Mouse (Mus musculus) hindbrain, embryonic 11.5 days (tissue): ENCODE results near the gene Ngfr. TPM values are rescaled to one million over a fixed set of nuclear protein-coding genes. Genes with fewer than 3 reads are reported as not detected.

Experiments
- ATAC-seq: fragments of 200-750 bp; cut with Nextera tagmentation; 2 replicates; pipeline ENCODE4 v1.8.0; 2017; ENCODE audit warnings: mild to moderate bottlenecking, moderate TSS enrichment, moderate library complexity; ENCODE audit not compliant: low FRiP score
- DNase-seq: peaks from one replicate; pipeline ENCODE4 v3.0.0-alpha.2; 2015; ENCODE audit warnings: low spot score
- H3K27ac ChIP-seq: fragments of 300-500 bp; sonication (generic); 2 replicates; pipeline ENCODE4 v1.5.1; 2014; ENCODE audit warnings: mild to moderate bottlenecking, low read depth, low read length
- H3K27me3 ChIP-seq: fragments of 300-500 bp; sonication (generic); 2 replicates; pipeline ENCODE4 v1.6.1; 2014; ENCODE audit warnings: mild to moderate bottlenecking, low read length, moderate library complexity, mixed read lengths; ENCODE audit not compliant: control insufficient read depth, insufficient read depth
- H3K36me3 ChIP-seq: fragments of 300-500 bp; sonication (generic); 2 replicates; pipeline ENCODE4 v1.6.1; 2014; ENCODE audit warnings: mild to moderate bottlenecking, low read length, moderate library complexity, mixed read lengths; ENCODE audit not compliant: control insufficient read depth, insufficient read depth
- H3K4me1 ChIP-seq: fragments of 300-500 bp; sonication (generic); replicated peaks from 2 replicates; pipeline ENCODE4 v1.6.1; 2014; ENCODE audit warnings: low read length, mixed read lengths; ENCODE audit not compliant: control insufficient read depth, insufficient read depth
- H3K4me2 ChIP-seq: fragments of 300-500 bp; sonication (generic); replicated peaks from 2 replicates; pipeline ENCODE4 v1.6.1; 2014; ENCODE audit warnings: mild to moderate bottlenecking, low read depth, low read length
- H3K4me3 ChIP-seq: fragments of 300-500 bp; sonication (generic); 2 replicates; pipeline ENCODE4 v1.5.1; 2014; ENCODE audit warnings: low read depth, low read length
- H3K9ac ChIP-seq: fragments of 300-500 bp; sonication (generic); 2 replicates; pipeline ENCODE4 v1.6.1; 2014; ENCODE audit warnings: low read depth, low read length
- H3K9me3 ChIP-seq: fragments of 300-500 bp; sonication (generic); 2 replicates; pipeline ENCODE4 v1.6.1; 2016; ENCODE audit warnings: low read length; ENCODE audit not compliant: control insufficient read depth
- WGBS: fragments of 180-500 bp; shearing (Covaris S2); extraction: QIAGEN DNeasy Blood & Tissue Kit; methylation state at CpG from one replicate; pipeline ENCODE4 v1.1.7; 2014; 5-methylcytosine and 5-hydroxymethylcytosine counted together
- polyA plus RNA-seq: library from polyadenylated mRNA; unstranded; fragments of >200 nt; fragmentation: Nextera tagmentation; extraction: Ambion mirVana; gene quantifications from 2 replicates; pipeline ENCODE4 v1.2.1, GENCODE M21; 2014

Gene Ngfr
- polyA plus RNA-seq, 1 experiment from 2014 or later, result 29.6 TPM

DNA sequence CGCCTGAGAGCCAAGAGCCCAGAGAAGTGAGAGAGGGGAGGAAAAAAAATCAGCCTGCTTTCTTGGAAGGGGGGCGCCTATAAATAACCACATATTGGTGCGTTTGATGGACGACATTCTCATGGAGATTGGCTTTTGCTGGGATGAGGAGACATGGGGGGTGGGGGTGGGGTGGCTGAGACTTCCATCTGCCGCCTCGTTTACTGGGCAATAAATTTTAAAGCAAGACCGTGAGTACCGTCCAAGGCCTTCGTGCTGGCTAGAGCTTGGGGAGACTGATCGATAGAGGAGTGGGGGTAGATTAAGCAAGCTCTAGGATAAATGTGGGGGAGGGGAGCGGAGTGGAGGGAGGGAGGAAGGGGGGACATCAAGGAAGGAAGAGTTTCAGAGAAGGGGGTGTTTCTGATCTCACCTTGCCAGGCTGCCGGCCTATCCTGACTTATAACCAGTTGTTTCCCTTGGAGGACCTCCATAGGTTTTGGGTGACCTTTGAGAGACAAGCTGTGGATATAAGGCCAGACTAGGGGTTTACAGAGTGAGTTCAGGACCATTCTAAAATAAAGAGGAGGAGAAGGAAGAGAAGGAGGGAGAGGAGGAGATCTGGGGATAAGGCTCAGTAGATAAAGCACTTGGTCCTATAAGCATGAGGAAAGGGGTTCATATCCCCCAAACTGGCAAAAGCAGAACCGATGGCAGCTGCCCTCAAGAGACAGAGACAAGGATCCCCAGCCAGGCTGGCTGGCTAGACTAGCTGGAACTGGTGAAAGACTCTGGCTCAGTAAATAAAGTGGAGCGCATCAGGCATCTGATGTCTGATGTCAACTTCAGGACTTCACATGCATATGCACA is 10.9 kb upstream of the Ngfr start:
- 26% methylated on average over 14 of the region's 14 CpGs for WGBS
- Histone ChIP-seq H3K4me1 (peaks cover 12% of the 10 kb centered on the region), H3K27ac (no peak overlapping the region), H3K36me3 (no peaks in the 10 kb centered on the region), H3K4me2 (no peak overlapping the region), H3K9ac (no peak overlapping the region), H3K9me3 (no peaks in the 10 kb centered on the region), H3K27me3 (peaks cover 8% of the 10 kb centered on the region), H3K4me3 (no peak overlapping the region)
- no peak for DNase-seq
- ATAC-seq, result no peak

DNA sequence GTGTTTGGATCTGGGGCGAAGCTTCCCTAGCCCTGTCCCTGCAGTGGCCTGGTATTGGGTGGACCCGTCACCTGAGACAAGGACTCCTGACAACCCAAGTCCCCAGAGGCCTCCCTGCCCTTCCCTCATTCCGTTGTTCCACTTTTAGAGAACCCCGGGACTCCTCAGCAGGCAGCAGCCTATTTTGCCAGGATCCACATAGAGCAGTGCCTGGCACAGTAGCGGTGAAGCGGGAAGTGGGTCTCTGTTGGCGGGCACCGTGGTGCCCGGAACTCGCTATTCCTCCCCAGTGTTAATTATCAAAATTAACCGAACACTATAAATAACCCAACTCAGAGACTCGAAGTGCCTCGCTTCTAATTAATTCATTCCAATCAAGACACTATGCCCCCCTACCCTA is 10.2 kb upstream of the Ngfr start:
- no peak overlapping the region for H3K4me2 ChIP-seq
- DNase-seq, result no peak
- H3K4me3 ChIP-seq, result no peak overlapping the region
- H3K27ac ChIP-seq, result no peak overlapping the region
- peaks cover 8% of the 10 kb centered on the region for H3K27me3 ChIP-seq
- WGBS, result 31% methylated on average over 13 of the region's 13 CpGs
- peaks cover 12% of the 10 kb centered on the region for H3K4me1 ChIP-seq
- no peaks in the 10 kb centered on the region for H3K9me3 ChIP-seq
- H3K9ac ChIP-seq, result no peak overlapping the region
- no peaks in the 10 kb centered on the region for H3K36me3 ChIP-seq
- ATAC-seq, result no peak

DNA sequence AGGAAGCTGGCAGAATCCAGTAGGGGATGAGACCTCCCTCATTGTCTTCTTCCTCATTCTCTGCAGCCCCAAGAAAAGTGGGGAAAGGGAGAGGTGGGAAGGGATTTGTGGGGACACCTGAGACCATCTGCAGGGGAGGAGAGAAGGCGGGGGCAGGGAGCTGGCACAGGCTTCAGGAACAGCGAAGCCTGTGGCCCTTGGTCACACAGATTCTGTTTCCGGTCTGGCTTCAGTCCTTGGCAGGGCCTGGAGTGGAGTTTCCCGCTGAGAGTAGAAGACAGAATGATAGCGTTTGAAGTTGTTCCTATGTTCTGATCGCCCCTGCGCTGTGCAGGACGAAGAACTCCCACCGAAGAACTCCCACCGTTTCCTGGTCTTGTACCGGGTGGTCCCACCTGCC is 9.2 kb upstream of the Ngfr start:
- Histone ChIP-seq H3K9ac (no peak overlapping the region), H3K4me3 (no peak overlapping the region), H3K36me3 (no peaks in the 10 kb centered on the region), H3K4me1 (peaks cover 12% of the 10 kb centered on the region), H3K4me2 (no peak overlapping the region), H3K9me3 (no peaks in the 10 kb centered on the region), H3K27ac (no peak overlapping the region), H3K27me3 (peaks cover 8% of the 10 kb centered on the region)
- ATAC-seq (no peak), DNase-seq (no peak)
- 41% methylated on average over 11 of the region's 11 CpGs for WGBS

DNA sequence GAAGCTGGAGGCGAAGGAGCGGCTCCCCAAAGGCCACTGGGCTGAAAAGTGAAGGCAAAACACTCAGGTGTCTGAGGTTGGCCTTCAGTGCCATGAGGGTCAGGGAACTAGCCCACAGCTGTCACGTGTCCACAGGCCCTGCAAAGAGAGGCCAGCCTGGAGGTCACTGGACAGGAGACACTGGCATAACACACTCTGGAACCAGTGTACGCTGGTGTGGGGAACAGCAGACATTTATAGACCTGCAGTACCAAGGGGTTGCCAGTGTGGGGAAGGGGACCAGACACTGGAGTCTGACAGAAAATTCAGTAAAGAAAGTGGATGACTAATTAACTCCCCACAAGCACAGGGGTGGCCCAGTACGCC is 8.6 kb upstream of the Ngfr start:
- Histone ChIP-seq H3K4me3 (no peak overlapping the region), H3K4me2 (no peak overlapping the region), H3K36me3 (no peaks in the 10 kb centered on the region), H3K9me3 (no peaks in the 10 kb centered on the region), H3K4me1 (peaks cover 12% of the 10 kb centered on the region), H3K27ac (no peak overlapping the region), H3K9ac (no peak overlapping the region), H3K27me3 (peaks cover 8% of the 10 kb centered on the region)
- DNase-seq (no peak), ATAC-seq (no peak)
- WGBS, result 26% methylated on average over 5 of the region's 5 CpGs

DNA sequence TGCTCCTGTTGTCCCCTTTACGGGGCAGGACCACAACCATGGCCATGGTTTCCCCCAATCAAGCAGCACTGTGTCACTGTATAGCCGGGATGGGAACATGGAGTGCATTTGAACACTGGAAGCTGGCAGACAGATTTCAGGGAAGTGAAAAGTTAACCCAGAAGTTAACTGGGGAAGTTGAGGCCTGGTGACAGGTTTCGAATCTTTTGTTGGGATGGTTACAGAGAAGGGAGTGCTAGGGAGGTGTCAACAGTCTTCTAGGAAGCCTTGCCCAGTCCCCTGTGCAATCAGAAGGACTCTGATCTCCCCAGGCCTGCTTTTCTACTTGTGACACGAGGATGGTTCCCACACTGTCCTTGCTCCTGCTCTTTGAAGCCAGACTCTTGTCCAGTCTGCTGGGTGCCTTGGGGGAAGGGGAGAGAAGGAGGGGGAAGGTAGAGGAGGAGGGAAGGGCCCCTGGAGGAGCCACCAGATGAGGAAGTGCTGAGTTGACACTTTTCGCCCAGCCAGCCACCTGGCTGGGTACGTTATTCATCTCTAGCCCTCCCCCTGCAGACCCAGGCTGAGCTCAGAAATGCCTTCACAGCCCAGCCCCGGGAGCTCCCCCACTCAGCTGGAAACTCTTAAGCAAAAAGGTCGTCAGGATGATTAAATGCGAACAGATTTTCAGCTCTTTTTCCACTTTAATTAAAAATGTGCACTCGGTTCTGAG is 8.1 kb upstream of the Ngfr start:
- Histone ChIP-seq H3K9me3 (no peaks in the 10 kb centered on the region), H3K27ac (no peak overlapping the region), H3K27me3 (peaks cover 8% of the 10 kb centered on the region), H3K36me3 (no peaks in the 10 kb centered on the region), H3K4me2 (no peak overlapping the region), H3K4me3 (no peak overlapping the region), H3K4me1 (peaks cover 12% of the 10 kb centered on the region), H3K9ac (no peak overlapping the region)
- ATAC-seq, result no peak
- no peak for DNase-seq
- 20% methylated on average over 10 of the region's 10 CpGs for WGBS

DNA sequence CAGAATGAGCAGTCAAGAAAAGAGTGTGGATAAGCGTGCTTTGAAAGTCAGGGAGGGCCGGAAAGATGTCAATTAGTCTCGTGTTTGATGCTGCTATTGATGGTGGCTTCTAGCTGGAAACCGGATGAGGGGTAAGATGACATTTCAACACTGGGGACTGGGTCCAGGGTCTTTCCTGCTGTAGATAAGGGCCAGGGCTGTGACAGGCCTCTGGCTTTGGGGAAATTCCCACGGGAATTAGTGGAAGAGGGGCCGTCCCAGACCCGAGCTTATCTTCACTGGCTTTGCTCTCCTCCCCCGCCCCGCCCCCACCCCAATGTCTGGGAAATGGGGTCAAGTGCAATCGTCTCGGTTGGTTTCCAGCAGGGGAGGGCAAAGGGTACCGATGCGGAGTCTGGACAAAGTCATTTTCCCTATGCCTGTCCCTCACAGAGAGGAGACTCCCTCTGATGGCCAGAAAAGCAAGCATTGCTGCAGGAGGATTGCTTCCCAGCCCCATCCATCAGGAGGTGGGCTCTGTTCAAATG is 7.2 kb upstream of the Ngfr start:
- DNase-seq, result no peak
- Histone ChIP-seq H3K4me3 (no peak overlapping the region), H3K9ac (no peak overlapping the region), H3K4me1 (peaks cover 12% of the 10 kb centered on the region), H3K27me3 (peaks cover 8% of the 10 kb centered on the region), H3K27ac (no peak overlapping the region), H3K9me3 (no peaks in the 10 kb centered on the region), H3K36me3 (no peaks in the 10 kb centered on the region), H3K4me2 (no peak overlapping the region)
- ATAC-seq, result no peak
- 20% methylated on average over 13 of the region's 13 CpGs for WGBS

DNA sequence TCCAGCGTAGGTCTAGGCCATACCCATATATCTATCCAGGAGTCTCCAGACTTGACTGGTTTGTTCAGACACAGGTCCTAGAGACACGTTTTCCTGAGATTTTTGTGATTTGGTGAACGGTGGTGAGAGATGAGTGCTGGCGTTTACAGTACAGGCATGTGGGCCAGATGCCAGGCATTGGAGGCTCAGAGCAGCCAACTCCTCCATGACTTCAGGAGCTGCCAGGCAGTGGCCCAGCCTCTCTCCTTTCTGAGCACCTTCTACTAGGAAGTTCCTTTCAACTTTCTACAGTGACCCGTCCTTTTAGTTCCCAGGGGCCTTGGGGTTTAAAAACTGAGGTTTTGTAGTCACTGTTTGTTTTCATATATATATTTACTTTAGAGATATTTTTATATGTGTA is 6.0 kb upstream of the Ngfr start:
- H3K4me2 ChIP-seq, result no peak overlapping the region
- 82% methylated on average over 5 of the region's 5 CpGs for WGBS
- H3K27me3 ChIP-seq, result peaks cover 8% of the 10 kb centered on the region
- no peak overlapping the region for H3K27ac ChIP-seq
- peaks cover 12% of the 10 kb centered on the region for H3K4me1 ChIP-seq
- H3K9ac ChIP-seq, result no peak overlapping the region
- no peaks in the 10 kb centered on the region for H3K9me3 ChIP-seq
- ATAC-seq (no peak), DNase-seq (no peak)
- no peaks in the 10 kb centered on the region for H3K36me3 ChIP-seq
- H3K4me3 ChIP-seq, result no peak overlapping the region

DNA sequence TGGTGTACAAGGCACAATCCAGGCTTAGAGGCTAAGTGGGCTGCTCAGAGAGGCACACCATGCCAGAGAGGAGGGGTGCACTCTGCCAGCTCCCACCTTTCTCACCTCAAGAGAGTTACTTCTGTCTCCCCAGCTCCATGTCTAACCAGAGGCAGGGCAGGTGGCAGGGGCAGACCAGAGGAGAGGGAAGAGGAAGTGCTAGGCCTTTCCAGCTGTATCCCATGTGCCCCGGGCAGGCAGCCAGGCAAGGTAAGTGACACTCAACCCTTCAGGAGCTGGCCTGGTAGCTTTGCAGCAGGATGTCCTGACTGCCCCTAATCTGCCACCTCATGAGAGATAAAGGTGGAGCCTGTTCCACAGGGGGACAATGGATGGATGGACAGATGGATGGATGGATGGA is 5.2 kb upstream of the Ngfr start:
- WGBS, result 83% methylated on average over 1 of the region's 1 CpGs
- peaks cover 12% of the 10 kb centered on the region for H3K4me1 ChIP-seq
- H3K9ac ChIP-seq, result no peak overlapping the region
- H3K9me3 ChIP-seq, result no peaks in the 10 kb centered on the region
- no peaks in the 10 kb centered on the region for H3K36me3 ChIP-seq
- no peak overlapping the region for H3K4me3 ChIP-seq
- no peak overlapping the region for H3K4me2 ChIP-seq
- ATAC-seq (no peak), DNase-seq (no peak)
- no peak overlapping the region for H3K27ac ChIP-seq
- peaks cover 9% of the 10 kb centered on the region for H3K27me3 ChIP-seq

DNA sequence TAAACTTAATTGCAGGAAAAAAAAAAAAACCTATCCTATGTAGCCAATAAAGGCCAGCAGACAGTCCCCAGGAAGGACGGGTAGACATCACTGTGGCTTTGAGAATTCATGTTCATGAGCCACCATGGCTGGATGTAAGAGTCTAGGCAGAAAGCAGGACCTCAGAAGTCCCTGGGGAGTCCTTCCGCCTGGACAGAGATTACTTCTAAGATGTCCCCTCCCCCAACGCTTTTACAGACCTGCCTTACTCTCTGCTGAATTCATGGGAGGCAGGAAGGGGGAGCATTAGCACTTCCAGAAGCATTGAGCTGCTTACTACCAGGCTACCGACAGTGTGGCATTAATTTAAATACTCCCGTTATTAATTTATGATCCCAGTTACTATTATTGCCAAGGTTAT is 1.7 kb upstream of the Ngfr start:
- Histone ChIP-seq H3K4me2 (no peak overlapping the region), H3K9ac (no peak overlapping the region), H3K27me3 (peaks cover 21% of the 10 kb centered on the region), H3K9me3 (no peaks in the 10 kb centered on the region), H3K4me3 (no peak overlapping the region), H3K36me3 (no peaks in the 10 kb centered on the region), H3K4me1 (peaks cover 8% of the 10 kb centered on the region), H3K27ac (no peak overlapping the region)
- 44% methylated on average over 5 of the region's 5 CpGs for WGBS
- no peak for ATAC-seq
- DNase-seq, result no peak
